Mouse (Mus musculus): ENCODE measurements at regions not wholly inside any gene's neighbourhood (a gene's known extent, or its start where the extent isn't known, plus 50 kb on each side); places are given as distances from the start of the nearest gene placed in this dataset.
"Not testable (repeated sequence)": the region's sequence is repeated elsewhere in the genome, so short reads cannot be mapped to it uniquely, and the experiment has no call there.

- DNase-seq (ENCODE audit: low spot score), result no peak
These were observed 126.8 kb downstream of the Tnfsf18 start for GRCm38 (mm10) chr1:161621291-161621690.

GRCm38 (mm10) chr1:161614091-161614490 is 119.6 kb downstream of the Tnfsf18 start:
- not testable (repeated sequence) for DNase-seq (ENCODE audit: low spot score)

- DNase-seq (ENCODE audit: low spot score), result not testable (repeated sequence)
These were observed 119.2 kb downstream of the Tnfsf18 start for GRCm38 (mm10) chr1:161613658-161614057.

GRCm38 (mm10) chr1:161607446-161607845 is 113.0 kb downstream of the Tnfsf18 start:
- no peak for DNase-seq (ENCODE audit: low spot score)

GRCm38 (mm10) chr1:161602150-161602549 is 107.7 kb downstream of the Tnfsf18 start:
- no peak for DNase-seq (ENCODE audit: low spot score)

- DNase-seq (ENCODE audit: low spot score), result no peak
These were observed 106.7 kb downstream of the Tnfsf18 start for GRCm38 (mm10) chr1:161601167-161601566.

GRCm38 (mm10) chr1:161598167-161598566 is 103.7 kb downstream of the Tnfsf18 start:
- DNase-seq (ENCODE audit: low spot score), result no peak

GRCm38 (mm10) chr1:161576530-161576929 is 82.1 kb downstream of the Tnfsf18 start:
- DNase-seq (ENCODE audit: low spot score), result no peak

- DNase-seq (ENCODE audit: low spot score), result no peak
These were observed 81.5 kb downstream of the Tnfsf18 start for GRCm38 (mm10) chr1:161575939-161576338.

- no peak for DNase-seq (ENCODE audit: low spot score)
These were observed 80.7 kb downstream of the Tnfsf18 start for GRCm38 (mm10) chr1:161575171-161575570.

GRCm38 (mm10) chr1:161570762-161571161 is 76.3 kb downstream of the Tnfsf18 start:
- no peak for DNase-seq (ENCODE audit: low spot score)

- no peak for DNase-seq (ENCODE audit: low spot score)
These were observed 73.4 kb downstream of the Tnfsf18 start for GRCm38 (mm10) chr1:161567826-161568225.

- DNase-seq (ENCODE audit: low spot score), result no peak
These were observed 65.9 kb downstream of the Tnfsf18 start for GRCm38 (mm10) chr1:161560368-161560767.

Data from T-cell, adult 2 months (primary cell).